32 mouse cellular contexts compared by ENCODE assay signal in genomic region chr11:81013501-81013900, GRCm38 (mm10).
"Had no signal": no experiment of that assay in that cellular context is flagged by ENCODE, and none has a peak within 500 bp of the region (broad histone marks: within the 10 kb centered on the region; RNA-seq: fewer than 3 reads in every experiment).

No protein-coding gene starts in this region.

- H3K27ac ChIP-seq: heart, embryonic 15.5 days; hindbrain, embryonic 10.5 days; hindbrain, embryonic 12.5 days; hindbrain, embryonic 13.5 days; hindbrain, embryonic 14.5 days; hindbrain, embryonic 15.5 days; hindbrain, postnatal 0 days; intestine, embryonic 15.5 days; kidney, embryonic 15.5 days; kidney, postnatal 0 days; layer of hippocampus, adult 2 months; left cerebral cortex, adult 2 months had no signal

- H3K9me3 ChIP-seq: heart, embryonic 15.5 days; hindbrain, embryonic 10.5 days; hindbrain, embryonic 12.5 days; hindbrain, embryonic 13.5 days; hindbrain, embryonic 15.5 days; intestine, embryonic 15.5 days; kidney, embryonic 15.5 days had no signal

- H3K4me3 ChIP-seq: heart, embryonic 15.5 days; hindbrain, embryonic 10.5 days; hindbrain, embryonic 12.5 days; hindbrain, embryonic 13.5 days; hindbrain, embryonic 15.5 days; intestine, embryonic 15.5 days; kidney, embryonic 15.5 days; layer of hippocampus, adult 2 months; left cerebral cortex, adult 2 months had no signal

- H3K4me2 ChIP-seq: heart, embryonic 15.5 days; hindbrain, embryonic 12.5 days; hindbrain, embryonic 13.5 days; hindbrain, embryonic 14.5 days; hindbrain, embryonic 15.5 days; intestine, embryonic 15.5 days; kidney, embryonic 15.5 days had no signal

- DNase-seq: heart, postnatal 10 days; heart, postnatal 14 days; heart, postnatal 36 days; heart, postnatal 4 days; kidney, adult 11 months; kidney, adult 18-20 months; kidney, adult 2 months; kidney, adult 8-10 months; kidney, adult 9 months; kidney, postnatal 10 days; kidney, postnatal 14 days; kidney, postnatal 25 days; kidney, postnatal 36 days; kidney, postnatal 4 days; layer of hippocampus, adult 9-11 months; layer of hippocampus, postnatal 36 days had no signal

- H3K36me3 ChIP-seq: heart, embryonic 15.5 days; hindbrain, embryonic 10.5 days; hindbrain, embryonic 12.5 days; hindbrain, embryonic 13.5 days; hindbrain, embryonic 15.5 days; intestine, embryonic 15.5 days had no signal

- ATAC-seq: hindbrain, embryonic 16.5 days; hindbrain, postnatal 0 days; inflammation-experienced regulatory T-cells, adult 6 months; intestine, embryonic 15.5 days; intestine, embryonic 16.5 days; intestine, postnatal 0 days had no signal

- H3K4me1 ChIP-seq: heart, embryonic 15.5 days; hindbrain, embryonic 10.5 days; hindbrain, embryonic 12.5 days; intestine, embryonic 15.5 days; kidney, embryonic 15.5 days had no signal

- H3K9ac ChIP-seq: heart, embryonic 15.5 days; hindbrain, embryonic 12.5 days; hindbrain, embryonic 13.5 days; hindbrain, embryonic 14.5 days; hindbrain, embryonic 15.5 days; intestine, embryonic 15.5 days; kidney, embryonic 15.5 days had no signal

- H3K27me3 ChIP-seq: heart, embryonic 15.5 days; hindbrain, embryonic 12.5 days; hindbrain, embryonic 13.5 days; hindbrain, embryonic 15.5 days; intestine, embryonic 15.5 days; kidney, embryonic 15.5 days had no signal
